Mouse (Mus musculus) hindbrain, embryonic 13.5 days (tissue): ENCODE data around the gene Gata3. TPM values are rescaled to one million over a fixed set of nuclear protein-coding genes. Genes with fewer than 3 reads are reported as not detected.

ENCODE experiments used
- ATAC-seq: fragments of 200-750 bp; cut with Nextera tagmentation; 2 replicates; pipeline ENCODE4 v1.8.0; 2017; ENCODE audit warnings: moderate TSS enrichment; ENCODE audit not compliant: low FRiP score
- H3K27ac ChIP-seq: fragments of 300-500 bp; sonication (generic); 2 replicates; pipeline ENCODE4 v1.5.1; 2015; ENCODE audit warnings: inconsistent platforms, mild to moderate bottlenecking, moderate library complexity
- H3K27me3 ChIP-seq: fragments of 300-500 bp; sonication (generic); 2 replicates; pipeline ENCODE4 v1.6.1; 2015; ENCODE audit warnings: mild to moderate bottlenecking, inconsistent platforms
- H3K36me3 ChIP-seq: fragments of 300-500 bp; sonication (generic); 2 replicates; pipeline ENCODE4 v1.6.1; 2015; ENCODE audit warnings: mild to moderate bottlenecking, inconsistent platforms
- H3K4me1 ChIP-seq: fragments of 300-500 bp; sonication (generic); replicated peaks from 2 replicates; pipeline ENCODE4 v1.6.1; 2015; ENCODE audit warnings: inconsistent platforms
- H3K4me2 ChIP-seq: fragments of 300-500 bp; sonication (generic); 2 replicates; pipeline ENCODE4 v1.6.1; 2015; ENCODE audit warnings: inconsistent platforms, mild to moderate bottlenecking, moderate library complexity
- H3K4me3 ChIP-seq: fragments of 300-500 bp; sonication (generic); 2 replicates; pipeline ENCODE4 v1.5.1; 2015; ENCODE audit warnings: mild to moderate bottlenecking, inconsistent platforms
- H3K9ac ChIP-seq: fragments of 300-500 bp; sonication (generic); 2 replicates; pipeline ENCODE4 v1.6.1; 2015; ENCODE audit warnings: mild to moderate bottlenecking, inconsistent platforms
- H3K9me3 ChIP-seq: fragments of 300-500 bp; sonication (generic); 2 replicates; pipeline ENCODE4 v1.6.1; 2016; ENCODE audit warnings: inconsistent platforms
- WGBS: fragments of 180-500 bp; shearing (Covaris S2); methylation state at CpG from one replicate; pipeline ENCODE4 v1.1.7; 2015; 5-methylcytosine and 5-hydroxymethylcytosine counted together
- polyA plus RNA-seq: library from polyadenylated mRNA; unstranded; fragments of >200 nt; fragmentation: Nextera tagmentation; extraction: Ambion mirVana; gene quantifications from 2 replicates; pipeline ENCODE4 v1.2.1, GENCODE M21; 2015

Gata3 gene
- polyA plus RNA-seq, 1 experiment from 2014 or later: 32.3 TPM

GRCm38 (mm10) chr2:9883803-9884532 lies 5.9 kb downstream of the Gata3 start:
- no peak for ATAC-seq
- peak overlapping the region; percentile 61 for H3K4me2 ChIP-seq
- peak overlapping the region; percentile 41 for H3K4me3 ChIP-seq
- peak overlapping the region; percentile 78 for H3K27ac ChIP-seq
- H3K36me3 ChIP-seq: no peaks in the 10 kb centered on the region
- peaks cover 96% of the 10 kb centered on the region for H3K27me3 ChIP-seq
- H3K9ac ChIP-seq: peak overlapping the region; percentile 66; the same call in 1 of the 2 replicates
- no peaks in the 10 kb centered on the region for H3K9me3 ChIP-seq
- WGBS: under 1% methylated on average over 27 of the region's 27 CpGs
- peaks cover 31% of the 10 kb centered on the region for H3K4me1 ChIP-seq

- H3K9me3 ChIP-seq: no peaks in the 10 kb centered on the region
- H3K4me1 ChIP-seq: peaks cover 39% of the 10 kb centered on the region
- H3K27ac ChIP-seq: peak overlapping the region; percentile 78
- peak overlapping the region; percentile 61 for H3K4me2 ChIP-seq
- no peaks in the 10 kb centered on the region for H3K36me3 ChIP-seq
- peaks cover 96% of the 10 kb centered on the region for H3K27me3 ChIP-seq
- ATAC-seq: no peak
- H3K4me3 ChIP-seq: peak overlapping the region; percentile 41
- peak overlapping the region; percentile 66 for H3K9ac ChIP-seq
- under 1% methylated on average over 43 of the region's 43 CpGs for WGBS
Measured at GRCm38 (mm10) chr2:9882926-9883802, 6.7 kb downstream of the Gata3 start.

GRCm38 (mm10) chr2:9882371-9882925 lies 7.4 kb downstream of the Gata3 start:
- WGBS: 0% methylated on average over 39 of the region's 39 CpGs
- H3K27ac ChIP-seq: peak overlapping the region; percentile 78
- ATAC-seq: no peak
- H3K4me2 ChIP-seq: peak overlapping the region; percentile 61
- no peaks in the 10 kb centered on the region for H3K36me3 ChIP-seq
- H3K9me3 ChIP-seq: no peaks in the 10 kb centered on the region
- peaks cover 95% of the 10 kb centered on the region for H3K27me3 ChIP-seq
- peaks cover 42% of the 10 kb centered on the region for H3K4me1 ChIP-seq
- peak overlapping the region; percentile 66 for H3K9ac ChIP-seq
- peak overlapping the region; percentile 41 for H3K4me3 ChIP-seq

- Histone ChIP-seq H3K4me3 (peak overlapping the region; percentile 41), H3K9ac (peak overlapping the region; percentile 66), H3K9me3 (no peaks in the 10 kb centered on the region), H3K27me3 (peaks cover 95% of the 10 kb centered on the region), H3K36me3 (no peaks in the 10 kb centered on the region), H3K4me1 (peaks cover 48% of the 10 kb centered on the region), H3K27ac (peak overlapping the region; percentile 78), H3K4me2 (peak overlapping the region; percentile 61)
- 0 out of 2 replicates have a peak, but pooled peaks have one; percentile 28 for ATAC-seq
- WGBS: under 1% methylated on average over 13 of the region's 13 CpGs
Measured at GRCm38 (mm10) chr2:9881611-9882023, 8.2 kb downstream of the Gata3 start.

GRCm38 (mm10) chr2:9881051-9881591 lies 8.7 kb downstream of the Gata3 start, which contains the start of gene 4930412O13Rik:
Gene 4930412O13Rik, plus strand, starts transcription at chr2:9881252.
- peaks cover 95% of the 10 kb centered on the region for H3K27me3 ChIP-seq
- ATAC-seq: no peak
- peak within 1 kb of the TSS; percentile 78 for H3K27ac ChIP-seq

GRCm38 (mm10) chr2:9880271-9880670 lies 9.6 kb downstream of the Gata3 start:
- H3K9ac ChIP-seq: no peak overlapping the region
- peak overlapping the region; percentile 61 for H3K4me2 ChIP-seq
- H3K4me1 ChIP-seq: peaks cover 48% of the 10 kb centered on the region
- 3% methylated on average over 11 of the region's 11 CpGs for WGBS
- peaks cover 95% of the 10 kb centered on the region for H3K27me3 ChIP-seq
- H3K9me3 ChIP-seq: no peaks in the 10 kb centered on the region
- H3K36me3 ChIP-seq: no peaks in the 10 kb centered on the region
- H3K4me3 ChIP-seq: peak overlapping the region; percentile 41
- no peak for ATAC-seq
- H3K27ac ChIP-seq: peak overlapping the region; percentile 78

More at GRCm38 (mm10) chr2:9881051-9881591, 8.7 kb downstream of the Gata3 start, which contains the start of gene 4930412O13Rik:
- Histone ChIP-seq H3K4me3 (peak within 1 kb of the TSS; percentile 41), H3K36me3 (no peaks in the 10 kb centered on the region), H3K4me1 (peaks cover 48% of the 10 kb centered on the region), H3K4me2 (peak within 1 kb of the TSS; percentile 61), H3K9me3 (no peaks in the 10 kb centered on the region), H3K9ac (peak within 1 kb of the TSS; percentile 66)
- under 1% methylated on average over 30 of the region's 35 CpGs for WGBS

GRCm38 (mm10) chr2:9879493-9879892 lies 10.3 kb downstream of the Gata3 start:
- Histone ChIP-seq H3K9me3 (no peaks in the 10 kb centered on the region), H3K4me2 (peak overlapping the region; percentile 61), H3K9ac (peak overlapping the region; percentile 43; the same call in 1 of the 2 replicates), H3K4me1 (peaks cover 54% of the 10 kb centered on the region), H3K27me3 (peaks cover 95% of the 10 kb centered on the region), H3K4me3 (peak overlapping the region; percentile 41), H3K27ac (peak overlapping the region; percentile 62; the same call in 1 of the 2 replicates), H3K36me3 (no peaks in the 10 kb centered on the region)
- peak; percentile 87 for ATAC-seq
- WGBS: 0% methylated on average over 21 of the region's 21 CpGs

GRCm38 (mm10) chr2:9879092-9879491 lies 10.7 kb downstream of the Gata3 start:
- WGBS: under 1% methylated on average over 22 of the region's 22 CpGs
- H3K4me1 ChIP-seq: peaks cover 57% of the 10 kb centered on the region
- H3K9me3 ChIP-seq: no peaks in the 10 kb centered on the region
- no peaks in the 10 kb centered on the region for H3K36me3 ChIP-seq
- peak overlapping the region; percentile 41 for H3K4me3 ChIP-seq
- ATAC-seq: no peak
- peaks cover 95% of the 10 kb centered on the region for H3K27me3 ChIP-seq
- H3K9ac ChIP-seq: peak overlapping the region; percentile 43; the same call in 1 of the 2 replicates
- peak overlapping the region; percentile 62; the same call in 1 of the 2 replicates for H3K27ac ChIP-seq
- H3K4me2 ChIP-seq: peak overlapping the region; percentile 61

- H3K27me3 ChIP-seq: peaks cover 95% of the 10 kb centered on the region
- no peaks in the 10 kb centered on the region for H3K36me3 ChIP-seq
Measured at GRCm38 (mm10) chr2:9878564-9879081, 11.2 kb downstream of the Gata3 start.

GRCm38 (mm10) chr2:9877966-9878563 lies 11.8 kb downstream of the Gata3 start:
- Histone ChIP-seq H3K9ac (peak overlapping the region; percentile 65), H3K4me3 (peak overlapping the region; percentile 41), H3K4me2 (peak overlapping the region; percentile 61), H3K4me1 (peaks cover 51% of the 10 kb centered on the region), H3K36me3 (no peaks in the 10 kb centered on the region), H3K9me3 (no peaks in the 10 kb centered on the region), H3K27me3 (peaks cover 95% of the 10 kb centered on the region), H3K27ac (peak overlapping the region; percentile 62; the same call in 1 of the 2 replicates)
- no peak for ATAC-seq
- WGBS: 1% methylated on average over 19 of the region's 19 CpGs

More at GRCm38 (mm10) chr2:9878564-9879081, 11.2 kb downstream of the Gata3 start:
- Histone ChIP-seq H3K4me2 (peak overlapping the region; percentile 61), H3K9ac (peak overlapping the region; percentile 65), H3K4me3 (peak overlapping the region; percentile 41), H3K27ac (peak overlapping the region; percentile 62), H3K4me1 (peaks cover 56% of the 10 kb centered on the region), H3K9me3 (no peaks in the 10 kb centered on the region)
- ATAC-seq: peak; percentile 12; the same call in 1 of the 2 replicates
- WGBS: under 1% methylated on average over 32 of the region's 33 CpGs

GRCm38 (mm10) chr2:9877326-9877690 lies 12.5 kb downstream of the Gata3 start:
- peaks cover 99% of the 10 kb centered on the region for H3K27me3 ChIP-seq
- H3K36me3 ChIP-seq: no peaks in the 10 kb centered on the region
- H3K9me3 ChIP-seq: no peaks in the 10 kb centered on the region
- H3K27ac ChIP-seq: peak overlapping the region; percentile 77
- peak overlapping the region; percentile 41 for H3K4me3 ChIP-seq
- under 1% methylated on average over 35 of the region's 35 CpGs for WGBS
- H3K9ac ChIP-seq: peak overlapping the region; percentile 65
- peaks cover 52% of the 10 kb centered on the region for H3K4me1 ChIP-seq
- ATAC-seq: no peak
- peak overlapping the region; percentile 61 for H3K4me2 ChIP-seq
